Mouse (Mus musculus) adipose tissue, adult 10 weeks (tissue): ENCODE measurements around the gene Skint11. TPM values are rescaled to one million over a fixed set of nuclear protein-coding genes. Genes with fewer than 3 reads are reported as not detected.

ENCODE experiments used
- polyA plus RNA-seq: library from polyadenylated mRNA; stranded (reverse); fragments of 350-450 nt; fragmentation: Illumina TruSeq; extraction: RNeasy Lipid Tissue Mini Kit (QIAGEN cat#74804); gene quantifications from one replicate; pipeline ENCODE4 v1.2.3, GENCODE M21; 2014; ENCODE audit warnings: low read depth, low replicate concordance

Gene Skint11
- polyA plus RNA-seq = not detected

GRCm38 (mm10) chr4:114163084-114163483, at the start of gene Skint11:
Gene Skint11 (plus strand): TSS chr4:114163384.

Other genes starting within 250 kb of the Skint11 start
- gene Skint5, start 163.9 kb upstream of the Skint11 start, polyA plus RNA-seq = not detected
- gene Trabd2b, start 243.3 kb downstream of the Skint11 start, polyA plus RNA-seq = 8.2 TPM